Mouse (Mus musculus) hindbrain, embryonic 12.5 days (tissue): ENCODE data around the gene Csrp1. TPM values are rescaled to one million over a fixed set of nuclear protein-coding genes. Genes with fewer than 3 reads are reported as not detected.
A peak's percentile ranks its signal among the peaks of the same experiment; 100 is the strongest.

Experiments
- ATAC-seq: fragments of 200-750 bp; cut with Nextera tagmentation; 2 replicates; pipeline ENCODE4 v1.8.0; 2017; ENCODE audit warnings: moderate TSS enrichment; ENCODE audit not compliant: low FRiP score
- H3K27ac ChIP-seq: fragments of 300-500 bp; sonication (generic); 2 replicates; pipeline ENCODE4 v1.5.1; 2016; ENCODE audit warnings: mild to moderate bottlenecking
- H3K27me3 ChIP-seq: fragments of 300-500 bp; sonication (generic); 2 replicates; pipeline ENCODE4 v1.6.1; 2016; ENCODE audit warnings: mild to moderate bottlenecking
- H3K36me3 ChIP-seq: fragments of 300-500 bp; sonication (generic); 2 replicates; pipeline ENCODE4 v1.6.1; 2016; ENCODE audit warnings: mild to moderate bottlenecking
- H3K4me1 ChIP-seq: fragments of 300-500 bp; sonication (generic); 2 replicates; pipeline ENCODE4 v1.6.1; 2016
- H3K4me2 ChIP-seq: fragments of 300-500 bp; sonication (generic); replicated peaks from 2 replicates; pipeline ENCODE4 v1.6.1; 2016; ENCODE audit warnings: mild to moderate bottlenecking
- H3K4me3 ChIP-seq: fragments of 300-500 bp; sonication (generic); 2 replicates; pipeline ENCODE4 v1.5.1; 2016; ENCODE audit warnings: mild to moderate bottlenecking
- H3K9ac ChIP-seq: fragments of 300-500 bp; sonication (generic); 2 replicates; pipeline ENCODE4 v1.6.1; 2016; ENCODE audit warnings: mild to moderate bottlenecking, moderate library complexity
- H3K9me3 ChIP-seq: fragments of 300-500 bp; sonication (generic); replicated peaks from 2 replicates; pipeline ENCODE4 v1.6.1; 2016; ENCODE audit warnings: mild to moderate bottlenecking
- WGBS: fragments of 180-500 bp; shearing (Covaris S2); methylation state at CpG from one replicate; pipeline ENCODE4 v1.1.7; 2016; 5-methylcytosine and 5-hydroxymethylcytosine counted together
- polyA plus RNA-seq: library from polyadenylated mRNA; unstranded; fragments of >200 nt; fragmentation: Nextera tagmentation; extraction: Ambion mirVana; gene quantifications from 2 replicates; pipeline ENCODE4 v1.2.1, GENCODE M21; 2016

Gene Csrp1
- polyA plus RNA-seq: 47.7 and 54.1 TPM in 2 replicates

- no peak within 1 kb of the TSS for H3K9ac ChIP-seq
- WGBS: 80% methylated on average over 6 of the region's 6 CpGs
Measured at GRCm38 (mm10) chr1:135719983-135720382, at the start of gene Csrp1. TSS of gene Csrp1 (plus strand) at chr1:135720061.

DNA sequence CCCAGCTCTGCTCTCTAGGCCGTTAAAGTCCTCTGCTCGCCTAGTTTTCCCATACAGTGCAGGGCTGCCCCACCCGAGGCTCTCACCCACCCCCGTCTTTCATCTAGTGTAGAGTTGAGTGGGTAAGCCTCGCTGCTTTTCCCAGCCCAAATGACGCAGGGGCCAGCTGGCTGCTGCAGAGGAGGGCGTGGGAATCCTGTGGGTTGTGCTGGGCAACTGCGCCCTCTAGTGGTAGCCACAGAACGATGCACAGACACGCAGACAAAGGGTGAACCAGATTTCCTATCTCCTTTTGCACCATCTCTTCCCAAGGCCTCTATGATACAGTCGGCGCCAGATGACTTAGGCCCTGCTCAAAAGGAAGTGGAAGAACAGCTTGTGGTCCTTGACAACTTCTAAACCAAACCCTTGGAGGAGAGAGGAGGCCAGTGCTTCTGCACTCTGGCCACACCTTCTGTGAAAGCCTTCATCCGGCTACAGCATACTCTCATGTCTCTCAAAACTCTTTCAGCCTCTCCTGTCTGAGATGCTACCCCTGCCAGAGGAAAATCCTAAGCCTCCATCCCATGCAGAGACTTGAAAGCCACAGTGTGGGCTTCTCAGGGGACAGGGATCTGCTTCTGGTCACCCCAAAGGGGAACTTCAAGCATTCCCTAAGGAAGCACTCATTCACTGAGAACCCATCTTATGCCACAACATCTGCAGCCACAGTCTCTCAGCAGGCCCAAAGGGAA, 49.3 kb upstream of the Csrp1 start:
- H3K4me3 ChIP-seq: no peak overlapping the region
- ATAC-seq: peak; percentile 84
- peaks cover 47% of the 10 kb centered on the region for H3K4me1 ChIP-seq
- no peaks in the 10 kb centered on the region for H3K9me3 ChIP-seq
- H3K27ac ChIP-seq: 0 out of 2 replicates have a peak overlapping the region, but pooled peaks have one; percentile 40
- H3K4me2 ChIP-seq: no peak overlapping the region
- peak overlapping the region; percentile 37; the same call in 1 of the 2 replicates for H3K9ac ChIP-seq
- H3K27me3 ChIP-seq: no peaks in the 10 kb centered on the region; the same call in 1 of the 2 replicates
- no peaks in the 10 kb centered on the region for H3K36me3 ChIP-seq
- 14% methylated on average over 13 of the region's 13 CpGs for WGBS

More at GRCm38 (mm10) chr1:135719983-135720382, at the start of gene Csrp1:
- Histone ChIP-seq H3K27me3 (no peaks in the 10 kb centered on the region), H3K9me3 (no peaks in the 10 kb centered on the region), H3K36me3 (no peaks in the 10 kb centered on the region), H3K4me2 (no peak within 1 kb of the TSS), H3K4me3 (no peak within 1 kb of the TSS), H3K4me1 (no peaks in the 10 kb centered on the region), H3K27ac (no peak within 1 kb of the TSS)
- peak; percentile 40; the same call in 1 of the 2 replicates for ATAC-seq

GRCm38 (mm10) chr1:135671406-135671805, 48.5 kb upstream of the Csrp1 start:
- ATAC-seq: no peak
- H3K9me3 ChIP-seq: no peaks in the 10 kb centered on the region
- no peak overlapping the region for H3K4me3 ChIP-seq
- no peak overlapping the region for H3K4me2 ChIP-seq
- no peak overlapping the region for H3K9ac ChIP-seq
- H3K36me3 ChIP-seq: no peaks in the 10 kb centered on the region
- peaks cover 51% of the 10 kb centered on the region for H3K4me1 ChIP-seq
- H3K27ac ChIP-seq: no peak overlapping the region
- 29% methylated on average over 1 of the region's 1 CpGs for WGBS
- no peaks in the 10 kb centered on the region; the same call in 1 of the 2 replicates for H3K27me3 ChIP-seq

- H3K9me3 ChIP-seq: no peaks in the 10 kb centered on the region
- H3K9ac ChIP-seq: no peak overlapping the region
- no peaks in the 10 kb centered on the region; the same call in 1 of the 2 replicates for H3K27me3 ChIP-seq
- no peak overlapping the region for H3K27ac ChIP-seq
- no peak overlapping the region for H3K4me2 ChIP-seq
- peaks cover 53% of the 10 kb centered on the region for H3K4me1 ChIP-seq
- H3K4me3 ChIP-seq: no peak overlapping the region
- no peaks in the 10 kb centered on the region for H3K36me3 ChIP-seq
- WGBS: 79% methylated on average over 8 of the region's 8 CpGs
- ATAC-seq: no peak
Measured at GRCm38 (mm10) chr1:135671956-135672355, 47.9 kb upstream of the Csrp1 start.

DNA sequence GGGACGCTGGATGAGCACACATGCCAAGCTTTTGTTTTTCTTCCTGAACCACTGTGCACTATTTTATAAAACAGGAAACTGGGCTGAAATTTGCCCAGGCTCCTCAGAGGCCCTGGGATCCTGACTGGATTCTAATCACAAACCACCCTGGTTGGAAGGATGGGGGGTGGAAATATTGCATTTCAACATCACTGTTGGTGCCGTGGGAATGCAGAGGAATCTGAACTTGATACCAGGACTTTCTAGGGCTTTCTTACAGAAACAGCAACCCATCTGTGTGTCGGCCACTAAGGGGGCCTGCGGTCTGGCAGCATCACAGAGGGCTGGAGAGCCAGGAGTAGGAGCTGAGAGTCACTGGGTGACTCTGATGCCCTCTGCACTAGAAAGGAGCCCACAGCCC, 47.5 kb upstream of the Csrp1 start:
- no peaks in the 10 kb centered on the region for H3K9me3 ChIP-seq
- H3K4me1 ChIP-seq: peaks cover 55% of the 10 kb centered on the region
- ATAC-seq: no peak
- H3K9ac ChIP-seq: no peak overlapping the region
- H3K27ac ChIP-seq: no peak overlapping the region
- no peak overlapping the region for H3K4me3 ChIP-seq
- H3K4me2 ChIP-seq: no peak overlapping the region
- no peaks in the 10 kb centered on the region for H3K36me3 ChIP-seq
- H3K27me3 ChIP-seq: no peaks in the 10 kb centered on the region; the same call in 1 of the 2 replicates
- 63% methylated on average over 4 of the region's 4 CpGs for WGBS

DNA sequence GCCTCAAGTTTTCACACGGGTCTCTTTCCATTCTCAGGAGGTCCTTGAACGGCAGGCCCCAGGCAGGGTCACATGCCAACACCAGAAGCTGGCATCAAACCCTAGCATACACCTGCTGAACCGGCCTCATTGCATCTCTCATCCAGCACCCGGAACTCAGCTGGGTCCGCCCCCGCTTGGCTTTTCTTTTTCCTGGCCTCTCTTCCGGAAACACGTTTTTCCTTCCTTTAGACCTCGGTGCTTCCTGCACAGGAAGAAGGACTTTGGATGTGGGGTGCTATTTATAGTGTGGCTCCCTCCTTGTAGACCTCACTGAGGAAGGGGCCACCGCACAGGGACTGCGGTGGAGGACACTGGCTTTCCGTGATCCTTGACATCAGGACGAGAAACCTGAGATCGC, 46.4 kb upstream of the Csrp1 start:
- H3K4me1 ChIP-seq: peaks cover 54% of the 10 kb centered on the region
- no peak for ATAC-seq
- 83% methylated on average over 14 of the region's 14 CpGs for WGBS

GRCm38 (mm10) chr1:135675449-135676129, 44.3 kb upstream of the Csrp1 start:
- ATAC-seq: no peak
- H3K4me2 ChIP-seq: no peak overlapping the region
- H3K9me3 ChIP-seq: no peaks in the 10 kb centered on the region
- no peaks in the 10 kb centered on the region for H3K36me3 ChIP-seq
- WGBS: 20% methylated on average over 11 of the region's 11 CpGs
- H3K4me3 ChIP-seq: no peak overlapping the region
- no peak overlapping the region for H3K27ac ChIP-seq
- no peaks in the 10 kb centered on the region; the same call in 1 of the 2 replicates for H3K27me3 ChIP-seq
- H3K9ac ChIP-seq: no peak overlapping the region
- peaks cover 36% of the 10 kb centered on the region for H3K4me1 ChIP-seq

More for the DNA sequence above, 46.4 kb upstream of the Csrp1 start:
- no peak overlapping the region for H3K4me2 ChIP-seq
- no peaks in the 10 kb centered on the region for H3K36me3 ChIP-seq
- H3K27me3 ChIP-seq: no peaks in the 10 kb centered on the region; the same call in 1 of the 2 replicates
- H3K9ac ChIP-seq: no peak overlapping the region
- no peak overlapping the region for H3K27ac ChIP-seq
- H3K9me3 ChIP-seq: no peaks in the 10 kb centered on the region
- no peak overlapping the region for H3K4me3 ChIP-seq

DNA sequence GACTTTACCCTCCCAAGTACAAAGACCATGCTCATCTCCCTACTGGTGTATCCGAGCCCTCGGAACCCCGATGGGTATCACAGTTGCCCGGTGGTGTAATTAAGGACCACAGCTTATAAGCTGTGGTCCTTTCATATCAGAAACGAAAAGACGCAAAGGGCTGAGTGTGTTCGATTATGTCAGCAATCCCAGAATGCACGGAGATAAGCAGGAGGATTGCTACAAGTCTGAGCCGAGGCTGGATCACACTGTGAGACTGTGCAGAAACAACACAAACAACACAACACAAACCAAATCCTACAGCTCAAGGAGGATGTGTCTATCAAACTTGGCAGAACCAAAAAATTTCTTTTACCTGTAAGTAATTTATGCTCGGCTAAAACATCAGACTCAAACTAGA, 43.6 kb upstream of the Csrp1 start:
- H3K27me3 ChIP-seq: no peaks in the 10 kb centered on the region; the same call in 1 of the 2 replicates
- no peak for ATAC-seq
- no peak overlapping the region for H3K4me2 ChIP-seq
- 89% methylated on average over 10 of the region's 10 CpGs for WGBS
- no peaks in the 10 kb centered on the region for H3K36me3 ChIP-seq
- no peak overlapping the region for H3K4me3 ChIP-seq
- peak overlapping the region; percentile 55 for H3K27ac ChIP-seq
- no peak overlapping the region for H3K9ac ChIP-seq
- H3K4me1 ChIP-seq: peaks cover 35% of the 10 kb centered on the region
- no peaks in the 10 kb centered on the region for H3K9me3 ChIP-seq

- peak; percentile 51 for ATAC-seq
- Histone ChIP-seq H3K27ac (peak overlapping the region; percentile 55), H3K9ac (no peak overlapping the region)
Measured at GRCm38 (mm10) chr1:135676938-135677682, 42.8 kb upstream of the Csrp1 start.

GRCm38 (mm10) chr1:135678145-135678544, 41.7 kb upstream of the Csrp1 start:
- no peak for ATAC-seq
- no peaks in the 10 kb centered on the region for H3K9me3 ChIP-seq
- no peak overlapping the region for H3K27ac ChIP-seq
- H3K27me3 ChIP-seq: no peaks in the 10 kb centered on the region; the same call in 1 of the 2 replicates
- H3K4me2 ChIP-seq: no peak overlapping the region
- H3K4me1 ChIP-seq: peaks cover 24% of the 10 kb centered on the region
- no peak overlapping the region for H3K4me3 ChIP-seq
- H3K36me3 ChIP-seq: no peaks in the 10 kb centered on the region
- no peak overlapping the region for H3K9ac ChIP-seq
- WGBS: 82% methylated on average over 6 of the region's 6 CpGs

More at GRCm38 (mm10) chr1:135676938-135677682, 42.8 kb upstream of the Csrp1 start:
- 44% methylated on average over 8 of the region's 8 CpGs for whole genome bisulfite sequencing
- Histone ChIP-seq H3K4me2 (no peak overlapping the region), H3K27me3 (no peaks in the 10 kb centered on the region; the same call in 1 of the 2 replicates), H3K36me3 (no peaks in the 10 kb centered on the region), H3K4me1 (peaks cover 32% of the 10 kb centered on the region), H3K4me3 (no peak overlapping the region), H3K9me3 (no peaks in the 10 kb centered on the region)

DNA sequence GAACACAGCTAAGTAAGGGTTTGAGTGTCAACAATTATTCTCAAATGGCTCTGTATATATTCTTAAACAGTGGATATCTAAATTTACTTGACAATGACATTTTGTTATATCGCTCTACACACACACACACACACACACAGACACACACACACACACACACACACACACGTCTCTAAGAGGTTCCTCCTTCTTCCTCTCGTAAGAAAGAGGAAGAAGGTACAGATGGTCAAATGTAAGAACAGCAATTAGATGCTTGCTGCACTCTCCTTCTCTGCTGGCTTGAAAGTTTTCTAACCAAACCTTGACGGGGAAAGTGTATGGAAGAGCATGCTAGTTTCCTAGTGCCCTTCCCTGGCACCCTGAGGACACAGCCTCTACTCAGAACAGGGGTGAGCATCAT, 39.1 kb upstream of the Csrp1 start:
- ATAC-seq: no peak
- Histone ChIP-seq H3K36me3 (no peaks in the 10 kb centered on the region), H3K9ac (no peak overlapping the region), H3K4me1 (peaks cover 20% of the 10 kb centered on the region), H3K27me3 (peaks cover 8% of the 10 kb centered on the region), H3K9me3 (no peaks in the 10 kb centered on the region), H3K27ac (no peak overlapping the region), H3K4me3 (no peak overlapping the region), H3K4me2 (no peak overlapping the region)
- 68% methylated on average over 4 of the region's 4 CpGs for WGBS

- Histone ChIP-seq H3K9ac (no peak overlapping the region), H3K4me1 (peaks cover 20% of the 10 kb centered on the region), H3K27me3 (peaks cover 12% of the 10 kb centered on the region), H3K9me3 (no peaks in the 10 kb centered on the region), H3K4me2 (no peak overlapping the region), H3K36me3 (no peaks in the 10 kb centered on the region), H3K27ac (no peak overlapping the region), H3K4me3 (no peak overlapping the region)
- ATAC-seq: no peak
- 70% methylated on average over 8 of the region's 8 CpGs for WGBS
Measured at GRCm38 (mm10) chr1:135681122-135681521, 38.7 kb upstream of the Csrp1 start.
